Mouse (Mus musculus): ENCODE measurements at regions not wholly inside any gene's neighbourhood (a gene's known extent, or its start where the extent isn't known, plus 50 kb on each side); places are given as distances from the start of the nearest gene placed in this dataset.

GRCm38 (mm10) chr3:115541789-115542188 is 173.1 kb downstream of the S1pr1 start:
- Histone ChIP-seq H3K36me3 (replicated peaks in 1 of 2; ENCODE audit: control insufficient read depth in 1 of 2, insufficient read depth in 1 of 2, low read length in 1 of 2) (no peaks in the 10 kb centered on the region), H3K79me2 (replicated peaks; ENCODE audit: control insufficient read depth, extremely low read depth, insufficient read depth, poor library complexity, severe bottlenecking) (no peaks in the 10 kb centered on the region), H3K9ac (ENCODE audit: insufficient read depth, low read depth) (no peak overlapping the region), H3K4me2 (ENCODE audit: insufficient read depth, low read depth, poor library complexity, severe bottlenecking) (no peak overlapping the region), H3K27me3 (replicated peaks) (no peaks in the 10 kb centered on the region), H3K4me1 (ENCODE audit: control insufficient read depth in 1 of 2, insufficient read depth in 2 of 2) (peaks cover 7 to 33% of the 10 kb centered on the region in 2 experiments; a peak in 3 of 4 replicates), H3K9me3 (replicated peaks; ENCODE audit: low read length) (no peaks in the 10 kb centered on the region), H3K27ac (ENCODE audit: insufficient read depth, low read depth) (no peak overlapping the region), H3K4me3 (replicated peaks in 1 of 3; ENCODE audit: low read depth in 2 of 3, low read length in 2 of 3, poor library complexity in 1 of 3) (no peak overlapping the region)
- TF ChIP-seq RAD21 (IDR thresholded peaks at IDR 0.05; ENCODE audit: low read depth, low read length): peak; percentile 55
- 0 out of 2 replicates have a peak, but pooled peaks have one; percentile 17 for TF ChIP-seq ZC3H11A (IDR thresholded peaks at IDR 0.05; ENCODE audit: low read depth, low read length)
- TF ChIP-seq MYC (IDR thresholded peaks at IDR 0.05; ENCODE audit: low read depth, low read length): no peak
- TF ChIP-seq SMC3 (IDR thresholded peaks at IDR 0.05; ENCODE audit: low read depth, low read length): peak; percentile 73
- TF ChIP-seq CTCF (conservative IDR thresholded peaks at IDR 0.05 in 1 of 2, IDR thresholded peaks at IDR 0.05 in 1 of 2; ENCODE audit: low read depth in 2 of 2, low read length in 2 of 2): peak; percentile 29 to 66; a peak in 3 of 4 replicates
- no peak for TF ChIP-seq MXI1 (IDR thresholded peaks at IDR 0.05; ENCODE audit: low read depth, low read length)
- in situ Hi-C loops (cut with MboI; ENCODE audit: low pct_ligation_motif_present, low pct_unique_long_range_greater_than_20kb, low sequenced_read_pairs) (loop anchor here (25.0 kb wide), 1 partner anchor 96 kb away; no protein-coding TSS in a partner anchor), dilution Hi-C loops (cut with MboI; ENCODE audit: extremely low pct_ligation_motif_present, extremely low pct_unique_long_range_greater_than_20kb, low sequenced_read_pairs) (no loop called here)
- DNase-seq (ENCODE audit: extremely low read depth): peak; percentile 61

- peak; percentile 74 for DNase-seq (ENCODE audit: extremely low read depth)
- H3K36me3 ChIP-seq (replicated peaks in 1 of 2; ENCODE audit: control insufficient read depth in 1 of 2, insufficient read depth in 1 of 2, low read length in 1 of 2): no peaks in the 10 kb centered on the region
- dilution Hi-C loops (cut with MboI; ENCODE audit: extremely low pct_ligation_motif_present, extremely low pct_unique_long_range_greater_than_20kb, low sequenced_read_pairs) (no loop called here), in situ Hi-C loops (cut with MboI; ENCODE audit: low pct_ligation_motif_present, low pct_unique_long_range_greater_than_20kb, low sequenced_read_pairs) (loop anchor here (25.0 kb wide), 1 partner anchor 99 kb away; no protein-coding TSS in a partner anchor)
- peak overlapping the region; percentile 50 for H3K4me2 ChIP-seq (ENCODE audit: insufficient read depth, low read depth, poor library complexity, severe bottlenecking)
- H3K9me3 ChIP-seq (replicated peaks; ENCODE audit: low read length): no peaks in the 10 kb centered on the region
- H3K9ac ChIP-seq (ENCODE audit: insufficient read depth, low read depth): no peak overlapping the region
- no peaks in the 10 kb centered on the region for H3K79me2 ChIP-seq (replicated peaks; ENCODE audit: control insufficient read depth, extremely low read depth, insufficient read depth, poor library complexity, severe bottlenecking)
- peaks cover 7 to 31% of the 10 kb centered on the region in 2 experiments; a peak in 3 of 4 replicates for H3K4me1 ChIP-seq (ENCODE audit: control insufficient read depth in 1 of 2, insufficient read depth in 2 of 2)
- no peak overlapping the region for H3K4me3 ChIP-seq (replicated peaks in 1 of 3; ENCODE audit: low read depth in 2 of 3, low read length in 2 of 3, poor library complexity in 1 of 3)
- no peaks in the 10 kb centered on the region for H3K27me3 ChIP-seq (replicated peaks)
- TF ChIP-seq PAX5 (IDR thresholded peaks at IDR 0.05; ENCODE audit: low read length) (no peak), MAFK (IDR thresholded peaks at IDR 0.05; ENCODE audit: insufficient replicate concordance, low read length) (peak; percentile 45; the same call in 1 of the 2 replicates), JUND (conservative IDR thresholded peaks at IDR 0.05; ENCODE audit: low read depth, low read length) (peak; percentile 45; the same call in 1 of the 2 replicates), USF2 (conservative IDR thresholded peaks at IDR 0.05; ENCODE audit: low read depth, low read length) (peak; percentile 18; the same call in 1 of the 2 replicates), ZMIZ1 (IDR thresholded peaks at IDR 0.05; ENCODE audit: low read depth, low read length) (no peak), ZNF384 (IDR thresholded peaks at IDR 0.05; ENCODE audit: low read depth, low read length) (no peak), MYC (IDR thresholded peaks at IDR 0.05; ENCODE audit: low read depth, low read length) (0 out of 2 replicates have a peak, but pooled peaks have one; percentile 58), NRF1 (IDR thresholded peaks at IDR 0.05; ENCODE audit: low read depth, low read length) (no peak), BHLHE40 (IDR thresholded peaks at IDR 0.05; ENCODE audit: low read depth, low read length) (peak; percentile 72), CHD1 (IDR thresholded peaks at IDR 0.05; ENCODE audit: low read depth, low read length) (no peak), HCFC1 (IDR thresholded peaks at IDR 0.05; ENCODE audit: low read depth, low read length) (no peak), TCF12 (IDR thresholded peaks at IDR 0.05; ENCODE audit: low read depth, low read length) (peak; percentile 28; the same call in 1 of the 2 replicates), POLR2AphosphoS2 (IDR thresholded peaks at IDR 0.05; ENCODE audit: low read depth, low read length) (no peak), EP300 (IDR thresholded peaks at IDR 0.05; ENCODE audit: low read length) (peak; percentile 87), KAT2A (IDR thresholded peaks at IDR 0.05; ENCODE audit: insufficient replicate concordance, low read length) (no peak), MAX (IDR thresholded peaks at IDR 0.05; ENCODE audit: low read length) (peak; percentile 58; the same call in 1 of the 2 replicates), TBP (conservative IDR thresholded peaks at IDR 0.05; ENCODE audit: low read depth, low read length) (0 out of 2 replicates have a peak, but pooled peaks have one; percentile 29), MEF2A (IDR thresholded peaks at IDR 0.05; ENCODE audit: borderline replicate concordance, low read depth, low read length) (peak; percentile 96), CHD2 (IDR thresholded peaks at IDR 0.05; ENCODE audit: low read length) (peak; percentile 57), RAD21 (IDR thresholded peaks at IDR 0.05; ENCODE audit: low read depth, low read length) (no peak), JUN (IDR thresholded peaks at IDR 0.05; ENCODE audit: insufficient read depth, low read depth, low read length) (0 out of 2 replicates have a peak, but pooled peaks have one; percentile 20), GABPA (IDR thresholded peaks at IDR 0.05; ENCODE audit: insufficient replicate concordance, low read depth, low read length) (no peak), MXI1 (IDR thresholded peaks at IDR 0.05; ENCODE audit: low read depth, low read length) (no peak), IRF4 (IDR thresholded peaks at IDR 0.05; ENCODE audit: low read depth, low read length) (peak; percentile 66), USF1 (IDR thresholded peaks at IDR 0.05; ENCODE audit: low read depth, low read length) (peak; percentile 63), ETS1 (conservative IDR thresholded peaks at IDR 0.05; ENCODE audit: low read depth, low read length) (peak; percentile 64), E2F4 (IDR thresholded peaks at IDR 0.05; ENCODE audit: insufficient replicate concordance, low read depth, low read length) (no peak)
- H3K27ac ChIP-seq (ENCODE audit: insufficient read depth, low read depth): no peak overlapping the region
Measured at GRCm38 (mm10) chr3:115538355-115538754, 176.5 kb downstream of the S1pr1 start.

Measured in CH12.LX (cell line).